Mouse (Mus musculus): ENCODE data around the gene Nfkbil1.

DNA sequence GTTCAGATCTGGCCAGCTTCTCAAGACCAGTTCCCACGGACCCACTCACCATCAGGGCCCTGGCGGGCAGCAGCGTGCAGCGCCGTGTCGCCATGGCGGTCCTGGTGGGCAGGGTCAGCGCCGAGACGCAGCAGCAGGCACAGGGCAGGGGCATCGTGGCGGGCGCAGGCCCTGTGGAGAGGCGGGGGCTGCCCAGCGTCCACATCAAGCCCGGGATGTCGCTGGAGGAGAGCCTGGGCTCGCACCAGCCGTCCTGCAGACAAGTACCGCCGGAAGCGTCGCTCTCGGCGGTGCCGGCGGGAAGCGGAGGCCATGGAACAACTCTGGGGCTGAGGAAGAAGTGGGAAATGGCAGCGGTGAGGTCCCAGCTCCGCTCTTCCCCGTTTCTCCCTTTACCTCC is 689 bp downstream of the Nfkbil1 start:
- TF ChIP-seq POLR2A (IDR thresholded peaks at IDR 0.05; ENCODE audit: insufficient read depth, low read depth, low read length) (no peak), CTCF (IDR thresholded peaks at IDR 0.05; ENCODE audit: insufficient read depth, low read depth, low read length) (no peak)
